ENCODE assay signal across 8 mouse cellular contexts in the genomic region with DNA sequence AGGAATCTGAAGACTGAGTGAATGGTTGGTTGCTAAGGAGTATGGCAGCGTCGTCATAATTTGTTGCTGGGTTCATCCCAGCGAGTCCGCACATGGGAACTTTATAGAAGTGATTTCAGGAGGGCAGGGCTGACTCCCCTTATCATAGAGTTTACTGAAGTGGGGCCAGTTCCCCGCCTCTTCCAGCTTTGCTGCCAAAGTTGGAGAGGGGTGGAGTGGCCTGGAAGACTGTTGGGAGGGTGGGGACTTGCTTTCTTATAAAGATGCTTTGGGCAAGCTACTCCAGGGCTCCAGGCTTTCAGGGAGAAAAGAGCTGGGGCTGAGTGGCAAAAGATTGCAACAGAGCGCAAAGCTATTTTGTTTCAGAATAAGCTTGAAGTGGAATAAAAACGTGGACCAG. TPM values are rescaled to one million over a fixed set of nuclear protein-coding genes. Genes with fewer than 3 reads are reported as not detected.
DNase-seq lines count a peak whose midpoint lies in the region; ATAC-seq and TF ChIP-seq lines count a peak whose summit lies in the region.

No protein-coding gene starts in this region.

- no peak for TF ChIP-seq CTCF in heart, postnatal 0 days (IDR thresholded peaks at IDR 0.05; ENCODE audit: low read depth)

- 35% methylated on average over 7 of the region's 7 CpGs for WGBS in embryonic facial prominence, embryonic 13.5 days
- 20% methylated on average over 7 of the region's 7 CpGs for WGBS in heart, postnatal 0 days
- WGBS in limb, embryonic 10.5 days: 51% methylated on average over 7 of the region's 7 CpGs
- WGBS in midbrain, embryonic 13.5 days: 36% methylated on average over 7 of the region's 7 CpGs

- no peak for TF ChIP-seq EP300 in heart, postnatal 0 days (IDR thresholded peaks at IDR 0.05; ENCODE audit: low read depth)

- peak overlapping the region; percentile 92 for H3K4me2 ChIP-seq in embryonic facial prominence, embryonic 13.5 days
- H3K4me2 ChIP-seq in heart, postnatal 0 days (ENCODE audit: low read depth, low read length): peak overlapping the region; percentile 96
- H3K4me2 ChIP-seq in midbrain, embryonic 13.5 days (replicated peaks): peak overlapping the region; percentile 99

- H3K9me3 ChIP-seq in embryonic facial prominence, embryonic 13.5 days: no peaks in the 10 kb centered on the region
- no peaks in the 10 kb centered on the region for H3K9me3 ChIP-seq in heart, postnatal 0 days (replicated peaks; ENCODE audit: control insufficient read depth, low read length)
- H3K9me3 ChIP-seq in limb, embryonic 10.5 days (replicated peaks): no peaks in the 10 kb centered on the region
- no peaks in the 10 kb centered on the region for H3K9me3 ChIP-seq in midbrain, embryonic 13.5 days

- DNase-seq in R1 (ENCODE audit: low read depth, low spot score): peak; percentile 4
- peak; percentile 51 for DNase-seq in heart, postnatal 0 days (ENCODE audit: low spot score)
- no peak for DNase-seq in limb, embryonic 10.5 days (ENCODE audit: low spot score)
- DNase-seq in spleen, postnatal 10 days (ENCODE audit: low spot score in 2 of 2): no peak
- DNase-seq in frontal cortex, adult 2 months (ENCODE audit: extremely low spot score in 1 of 2, low spot score in 1 of 2): no peak
- no peak for DNase-seq in right cerebral cortex, postnatal 10 days (ENCODE audit: low spot score in 2 of 2)

- peaks cover 40% of the 10 kb centered on the region for H3K27me3 ChIP-seq in embryonic facial prominence, embryonic 13.5 days
- H3K27me3 ChIP-seq in heart, postnatal 0 days (ENCODE audit: control insufficient read depth, insufficient read depth, low read length): peaks cover 30% of the 10 kb centered on the region
- H3K27me3 ChIP-seq in limb, embryonic 10.5 days (ENCODE audit: low read depth, poor library complexity, severe bottlenecking): peaks cover 40% of the 10 kb centered on the region
- peaks cover 39% of the 10 kb centered on the region for H3K27me3 ChIP-seq in midbrain, embryonic 13.5 days

- H3K36me3 ChIP-seq in embryonic facial prominence, embryonic 13.5 days: no peaks in the 10 kb centered on the region
- H3K36me3 ChIP-seq in heart, postnatal 0 days (replicated peaks; ENCODE audit: control insufficient read depth, insufficient read depth, low read length): no peaks in the 10 kb centered on the region
- H3K36me3 ChIP-seq in limb, embryonic 10.5 days: no peaks in the 10 kb centered on the region
- no peaks in the 10 kb centered on the region for H3K36me3 ChIP-seq in midbrain, embryonic 13.5 days

- H3K4me3 ChIP-seq in embryonic facial prominence, embryonic 13.5 days: peak overlapping the region; percentile 59; the same call in 1 of the 2 replicates
- H3K4me3 ChIP-seq in heart, postnatal 0 days (ENCODE audit: low read depth, low read length): peak overlapping the region; percentile 52; the same call in 1 of the 2 replicates
- H3K4me3 ChIP-seq in limb, embryonic 10.5 days: peak overlapping the region; percentile 69
- peak overlapping the region; percentile 65; the same call in 1 of the 2 replicates for H3K4me3 ChIP-seq in midbrain, embryonic 13.5 days (replicated peaks)

- no peak overlapping the region for H3K9ac ChIP-seq in embryonic facial prominence, embryonic 13.5 days
- no peak overlapping the region for H3K9ac ChIP-seq in heart, postnatal 0 days (replicated peaks; ENCODE audit: low read depth, low read length)
- H3K9ac ChIP-seq in midbrain, embryonic 13.5 days (replicated peaks): no peak overlapping the region

- ATAC-seq in embryonic facial prominence, embryonic 13.5 days (ENCODE audit: insufficient number of reproducible peaks, insufficient read depth, low FRiP score, low TSS enrichment, low read depth): no peak
- ATAC-seq in heart, postnatal 0 days (ENCODE audit: insufficient read depth, low read depth): peak; percentile 62; the same call in 1 of the 2 replicates
- ATAC-seq in midbrain, embryonic 13.5 days: no peak

- H3K27ac ChIP-seq in embryonic facial prominence, embryonic 13.5 days: no peak overlapping the region
- no peak overlapping the region for H3K27ac ChIP-seq in heart, postnatal 0 days (ENCODE audit: low read depth)
- H3K27ac ChIP-seq in limb, embryonic 10.5 days: no peak overlapping the region
- no peak overlapping the region for H3K27ac ChIP-seq in midbrain, embryonic 13.5 days

- H3K4me1 ChIP-seq in embryonic facial prominence, embryonic 13.5 days: peaks cover 17% of the 10 kb centered on the region
- peaks cover 14% of the 10 kb centered on the region for H3K4me1 ChIP-seq in heart, postnatal 0 days (ENCODE audit: control insufficient read depth, insufficient read depth)
- H3K4me1 ChIP-seq in limb, embryonic 10.5 days: peaks cover 19% of the 10 kb centered on the region
- H3K4me1 ChIP-seq in midbrain, embryonic 13.5 days (replicated peaks): peaks cover 16% of the 10 kb centered on the region

RNA-seq across cellular contexts. Expression of gene Adamtsl1, which starts 0.7 kb away (rescaled TPM):
- 48.1 and 49.5 TPM in 2 replicates for polyA plus RNA-seq in embryonic facial prominence, embryonic 13.5 days (2015; fragmentation: Nextera tagmentation; extraction: Ambion mirVana)
- 6.0 and 9.3 TPM in 2 replicates for total RNA-seq in heart, postnatal 0 days (2014; rRNA removed; ENCODE audit: low replicate concordance)
- 3.2 and 3.9 TPM in 2 replicates for polyA plus RNA-seq in heart, postnatal 0 days (2015; fragmentation: Nextera tagmentation; extraction: Ambion mirVana)
- 1.2 and 3.7 TPM in 2 replicates for polyA plus RNA-seq in limb, embryonic 10.5 days (2016; fragmentation: Nextera tagmentation; extraction: Ambion mirVana)
- 5.2 and 5.8 TPM in 2 replicates for polyA plus RNA-seq in midbrain, embryonic 13.5 days (2015; fragmentation: Nextera tagmentation; extraction: Ambion mirVana)
- polyA plus RNA-seq in frontal cortex, adult 2 months (2012; rRNA removed): 4.9 and 7.0 TPM in 2 replicates

Comparison
In these comparisons a context has a peak if more than half of its experiments do, and no peak if none do; other contexts are left out.
1. DNase-seq: peak in R1 (single experiment) and heart, postnatal 0 days (single experiment); none in limb, embryonic 10.5 days (single experiment), spleen, postnatal 10 days (0 of 2), frontal cortex, adult 2 months (0 of 2) and right cerebral cortex, postnatal 10 days (0 of 2).
2. Peak in every context shown above with its lines, with median percentiles within 50 percentile points of each other: H3K4me2 ChIP-seq and H3K4me3 ChIP-seq.